Mouse (Mus musculus) thymus, postnatal 0 days (tissue): ENCODE results near the gene Hpdl. TPM values are rescaled to one million over a fixed set of nuclear protein-coding genes. Genes with fewer than 3 reads are reported as not detected.

Experiments used
- DNase-seq: peaks from one replicate; pipeline ENCODE4 v3.0.0-alpha.2; 2015; ENCODE audit warnings: low spot score
- polyA plus RNA-seq: library from polyadenylated mRNA; unstranded; fragments of >200 nt; fragmentation: Nextera tagmentation; extraction: Ambion mirVana; gene quantifications from 2 replicates; pipeline ENCODE4 v1.2.1, GENCODE M21; 2015

Gene Hpdl
- polyA plus RNA-seq, 1 experiment from 2014 or later: 0.22 TPM

DNA sequence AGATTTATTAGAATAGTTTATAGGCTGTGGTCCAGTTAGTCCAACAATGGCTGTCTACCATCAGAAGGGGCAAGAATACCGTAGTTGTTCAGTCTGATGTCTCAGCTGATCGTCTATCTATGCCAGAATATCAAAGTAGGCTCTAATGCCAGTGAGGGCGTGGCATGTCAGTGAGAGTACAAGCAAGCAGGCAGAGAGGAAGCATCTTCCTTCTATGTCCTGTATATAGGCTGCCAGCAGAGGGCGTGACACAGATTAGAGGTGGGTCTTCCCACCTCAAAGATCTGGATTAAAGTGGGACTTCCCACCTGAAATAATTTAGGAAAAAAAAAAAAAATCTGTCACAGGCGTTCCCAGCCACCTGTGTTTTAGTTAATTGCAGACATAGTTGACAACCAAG is 21.6 kb downstream of the Hpdl start:
- DNase-seq: peak; percentile 33

DNA sequence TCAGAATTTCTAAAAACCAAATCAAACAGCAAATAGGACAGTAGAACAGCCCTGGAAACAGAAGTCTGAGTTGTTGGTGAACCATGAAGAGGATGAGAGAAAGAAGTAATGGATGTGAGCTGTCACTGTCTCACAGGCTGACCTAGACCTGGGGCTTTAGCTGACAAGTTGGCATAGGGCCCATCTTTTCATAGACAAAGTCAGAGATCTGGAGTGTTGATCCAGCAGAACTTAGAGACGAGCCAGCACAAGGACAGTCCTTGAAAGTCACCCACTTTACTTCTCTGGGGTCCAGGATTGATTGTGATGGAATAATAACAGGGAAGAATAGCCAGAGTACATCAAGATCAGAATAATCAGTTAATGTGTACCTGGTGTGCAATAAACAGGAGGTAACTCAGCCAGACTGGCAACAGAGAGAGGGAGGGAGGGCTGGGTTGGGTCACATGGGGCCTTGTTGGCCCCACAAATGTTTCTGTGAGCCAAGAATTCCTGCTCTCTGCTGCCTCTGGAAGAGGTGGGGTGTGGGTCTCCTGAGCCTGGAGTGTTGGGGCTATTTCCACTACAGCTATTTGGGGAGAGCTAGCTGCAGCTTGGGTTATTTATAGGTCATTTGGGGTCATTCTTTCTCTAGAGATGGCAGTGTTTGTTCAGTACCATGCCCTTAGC is 24.9 kb downstream of the Hpdl start:
- no peak for DNase-seq

GRCm38 (mm10) chr4:116794273-116794672 is 27.2 kb downstream of the Hpdl start:
- DNase-seq: no peak

DNA sequence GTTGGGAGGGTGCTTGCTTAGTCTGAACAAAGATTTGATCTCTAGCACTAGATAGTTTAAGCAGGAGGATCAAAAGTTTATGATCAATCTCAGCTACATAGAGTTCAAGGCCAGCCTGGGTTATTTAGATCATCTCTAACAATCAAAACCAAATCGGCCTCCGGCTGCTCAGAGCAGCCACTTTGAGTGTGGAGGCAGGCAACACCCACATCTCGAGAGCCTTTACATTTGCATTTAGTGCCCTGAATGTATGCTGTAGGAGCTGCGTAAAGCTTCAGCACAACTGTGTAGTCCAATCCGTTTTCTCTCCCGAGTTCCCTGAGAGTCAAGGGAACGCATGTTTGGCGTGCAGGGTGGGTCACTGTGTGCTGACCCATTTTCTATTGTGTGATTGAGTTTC is 29.1 kb downstream of the Hpdl start:
- DNase-seq: no peak

DNA sequence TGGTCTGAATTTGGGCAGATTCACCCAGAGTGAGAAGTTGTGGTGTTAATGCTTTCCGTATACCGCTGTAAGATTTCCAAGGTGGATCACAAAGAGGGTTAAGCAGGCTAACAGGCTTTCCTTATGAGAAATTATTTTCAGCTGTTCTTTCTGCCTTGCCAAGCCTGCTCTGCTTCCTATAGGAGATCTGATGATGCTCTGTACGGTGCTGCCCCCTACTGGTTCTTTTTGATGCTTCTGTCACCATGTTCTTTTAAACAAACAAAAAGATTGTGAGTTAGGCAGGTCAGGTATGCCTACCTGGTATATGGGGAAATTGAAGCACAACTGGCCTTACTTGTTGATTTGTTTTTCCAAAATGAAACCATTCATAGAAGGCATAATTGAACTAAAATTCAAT is 32.6 kb downstream of the Hpdl start:
- DNase-seq: peak; percentile 83

- no peak for DNase-seq
Observed at GRCm38 (mm10) chr4:116787985-116788760, 33.3 kb downstream of the Hpdl start.

- no peak for DNase-seq
Observed at GRCm38 (mm10) chr4:116786587-116786986, 34.9 kb downstream of the Hpdl start.

DNA sequence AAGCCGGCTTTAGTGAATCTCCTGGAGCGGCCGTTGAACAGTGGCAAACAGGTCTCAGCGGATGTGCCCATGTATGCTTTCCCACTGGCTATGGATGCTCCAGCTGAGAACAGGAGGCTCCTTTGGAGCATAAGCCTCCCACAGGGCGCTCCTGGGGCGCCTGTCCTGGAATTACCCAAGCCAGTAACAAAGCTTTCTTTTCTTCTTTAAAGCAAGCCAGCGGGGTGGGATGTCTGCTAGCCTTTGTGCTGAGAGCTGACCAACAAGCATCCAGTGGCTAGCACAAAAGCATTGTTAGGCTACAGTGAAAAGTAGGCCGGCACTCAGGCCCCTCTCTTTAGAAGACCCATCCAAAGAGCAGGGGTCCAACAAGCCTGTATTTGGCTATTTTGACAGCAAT is 39.3 kb downstream of the Hpdl start:
- DNase-seq: no peak

DNA sequence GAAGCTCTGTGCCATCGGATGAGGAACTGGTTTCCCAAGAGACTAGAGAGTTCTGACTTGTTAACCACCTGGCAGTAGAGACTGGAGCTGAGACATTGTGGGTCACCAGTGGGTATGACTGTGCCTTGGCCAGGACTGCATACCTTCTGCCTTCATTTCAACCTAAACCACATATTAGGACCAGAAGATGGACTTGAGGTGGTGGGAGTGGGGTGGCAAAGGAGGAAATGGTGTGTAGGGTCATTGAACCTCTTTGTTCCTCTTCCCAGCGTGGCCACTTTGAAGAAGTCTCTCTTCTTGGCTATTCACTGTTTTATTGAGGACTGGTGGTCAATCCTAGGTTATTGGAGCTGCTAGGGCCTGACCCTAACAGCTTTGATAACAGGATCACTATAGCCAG is 40.1 kb downstream of the Hpdl start:
- no peak for DNase-seq

GRCm38 (mm10) chr4:116780541-116780940 is 41.0 kb downstream of the Hpdl start:
- DNase-seq: no peak

DNA sequence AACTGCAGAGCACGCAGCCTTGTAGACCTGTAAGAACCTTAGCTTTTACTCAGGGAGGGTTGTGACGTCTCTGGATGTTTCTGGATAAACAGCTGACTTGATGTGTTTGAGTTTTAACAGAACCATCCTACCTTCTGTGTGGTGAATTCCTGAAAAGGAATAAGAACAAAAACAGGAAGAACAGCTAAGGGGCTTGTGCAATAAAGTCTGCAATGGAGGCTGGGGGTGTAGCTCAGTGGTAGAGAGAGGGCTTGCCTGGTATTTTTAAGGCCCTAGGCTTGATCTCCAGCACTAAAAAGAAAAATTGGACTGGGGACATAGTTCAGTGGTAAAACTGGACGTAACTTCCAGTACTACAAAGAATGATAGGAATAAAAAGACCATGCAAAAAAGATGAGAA is 44.4 kb downstream of the Hpdl start:
- DNase-seq: no peak

DNA sequence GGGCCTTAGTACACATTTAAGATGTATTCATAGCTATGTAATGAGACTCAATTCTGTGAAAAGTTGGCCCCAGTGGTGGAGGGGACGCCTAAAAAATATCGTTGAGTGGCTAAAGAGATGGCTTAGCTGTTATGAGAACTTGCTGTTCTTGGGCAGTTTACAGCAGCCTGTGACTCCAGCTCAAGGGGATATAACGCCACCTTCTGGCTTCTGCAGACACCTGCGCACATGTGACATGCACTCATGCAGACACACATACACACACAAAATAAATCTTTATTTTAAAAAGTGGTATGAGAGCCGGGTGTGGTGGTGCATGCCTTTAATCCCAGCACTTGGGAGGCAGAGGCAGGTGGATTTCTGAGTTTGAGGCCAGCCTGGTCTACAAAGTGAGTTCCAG is 45.1 kb downstream of the Hpdl start:
- no peak for DNase-seq

Other genes starting within 250 kb of the Hpdl start
- 3.8 and 4.1 TPM in 2 replicates for gene Ccdc17, start 225.1 kb downstream of the Hpdl start, polyA plus RNA-seq
- gene Nasp, start 193.8 kb downstream of the Hpdl start, polyA plus RNA-seq: 110 and 118 TPM in 2 replicates
- gene Akr1a1, start 170.0 kb downstream of the Hpdl start, polyA plus RNA-seq: 624 and 637 TPM in 2 replicates
- gene Prdx1, start 136.2 kb downstream of the Hpdl start, polyA plus RNA-seq: 1,118 and 1,206 TPM in 2 replicates
- gene Mmachc, start 113.3 kb downstream of the Hpdl start, polyA plus RNA-seq: 12.0 and 13.6 TPM in 2 replicates
- 21.5 and 23.7 TPM in 2 replicates for gene Ccdc163, start 113.2 kb downstream of the Hpdl start, polyA plus RNA-seq
- 4.3 and 4.7 TPM in 2 replicates for gene Tesk2, start 100.8 kb downstream of the Hpdl start, polyA plus RNA-seq
- gene Toe1, start 14.1 kb downstream of the Hpdl start, polyA plus RNA-seq: 39.2 and 39.6 TPM in 2 replicates
- 18.8 and 22.9 TPM in 2 replicates for gene Mutyh, start 14.0 kb downstream of the Hpdl start, polyA plus RNA-seq
- 0.04 and 0.09 TPM in 2 replicates for gene Zswim5, start 55.7 kb upstream of the Hpdl start, polyA plus RNA-seq
- 102 and 109 TPM in 2 replicates for gene Urod, start 172.7 kb upstream of the Hpdl start, polyA plus RNA-seq
- gene Hectd3, start 173.6 kb upstream of the Hpdl start, polyA plus RNA-seq: 14.4 and 14.6 TPM in 2 replicates
- gene Eif2b3, start 197.7 kb upstream of the Hpdl start, polyA plus RNA-seq: 40.9 and 42.1 TPM in 2 replicates